Mouse (Mus musculus): Measurements from ENCODE around the gene Prkch.

DNA sequence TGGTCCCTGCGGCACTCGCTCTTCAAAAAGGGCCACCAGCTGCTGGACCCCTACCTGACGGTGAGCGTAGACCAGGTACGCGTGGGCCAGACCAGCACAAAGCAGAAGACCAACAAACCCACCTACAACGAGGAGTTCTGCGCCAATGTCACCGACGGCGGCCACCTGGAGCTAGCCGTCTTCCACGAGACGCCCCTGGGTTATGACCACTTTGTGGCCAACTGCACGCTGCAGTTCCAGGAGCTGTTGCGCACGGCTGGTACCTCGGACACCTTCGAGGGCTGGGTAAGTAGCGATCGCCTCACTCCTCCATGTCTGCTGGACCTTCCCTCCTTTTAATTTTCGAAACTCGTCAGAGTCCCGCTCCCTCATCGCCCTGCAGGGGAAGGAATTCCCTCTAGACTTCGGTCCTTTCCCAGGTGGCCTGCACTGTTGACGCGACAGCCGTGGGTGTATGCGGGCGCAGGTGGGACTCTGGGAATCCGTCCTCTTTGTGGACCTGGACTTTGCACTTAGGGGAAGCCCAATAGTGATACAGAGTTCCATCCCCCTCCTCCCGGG, 725 bp downstream of the Prkch start:
- TF ChIP-seq POLR2A (IDR thresholded peaks at IDR 0.05; ENCODE audit: borderline replicate concordance, insufficient read depth, low read length) (no peak), CTCF (IDR thresholded peaks at IDR 0.05; ENCODE audit: borderline replicate concordance, insufficient read depth, low read depth, low read length) (no peak)
